Mouse (Mus musculus) olfactory bulb, adult 2 months (tissue): ENCODE results near the gene Osmr. TPM values are rescaled to one million over a fixed set of nuclear protein-coding genes. Genes with fewer than 3 reads are reported as not detected.

Experiments
- H3K27ac ChIP-seq: fragments of 200-500 bp; 2 replicates; pipeline ENCODE4 v1.5.1; 2012; ENCODE audit warnings: low read depth, low read length; ENCODE audit not compliant: insufficient read depth
- H3K4me1 ChIP-seq: fragments of 200-500 bp; 2 replicates; pipeline ENCODE4 v1.6.1; 2012; ENCODE audit warnings: low read length; ENCODE audit not compliant: control insufficient read depth, insufficient read depth
- H3K4me3 ChIP-seq: fragments of 200-500 bp; 2 replicates; pipeline ENCODE4 v1.5.1; 2012; ENCODE audit warnings: mild to moderate bottlenecking, low read depth, low read length, moderate library complexity; ENCODE audit not compliant: insufficient read depth
- CTCF ChIP-seq: fragments of 200-500 bp; IDR thresholded peaks from 2 replicates; pipeline ENCODE4 v1.5.1; 2012; ENCODE audit warnings: low read depth, mild to moderate bottlenecking, low read length, moderate library complexity; ENCODE audit not compliant: insufficient read depth
- POLR2A ChIP-seq: fragments of 200-500 bp; IDR thresholded peaks from 2 replicates; pipeline ENCODE4 v1.6.1; 2012; ENCODE audit warnings: mild to moderate bottlenecking, low read depth, low read length, moderate library complexity; ENCODE audit not compliant: insufficient read depth
- WGBS: fragments of 180-500 bp; shearing (Covaris S2); methylation state at CpG from one replicate; pipeline ENCODE4 v1.1.7; 2018; 5-methylcytosine and 5-hydroxymethylcytosine counted together
- polyA plus RNA-seq: library from polyadenylated mRNA; stranded (reverse); fragments of >200 nt; gene quantifications from 2 replicates; pipeline ENCODE4 v1.2.4, GENCODE M21; 2012; ENCODE audit warnings: low replicate concordance; ENCODE audit not compliant: missing spikeins, insufficient read depth, insufficient read length

Gene Osmr
- polyA plus RNA-seq, 1 experiment = not detected

GRCm38 (mm10) chr15:6871621-6872359 lies 3.0 kb downstream of the Osmr start:
- no peak overlapping the region for H3K27ac ChIP-seq
- peaks cover 12% of the 10 kb centered on the region for H3K4me1 ChIP-seq
- H3K4me3 ChIP-seq = no peak overlapping the region
- WGBS = 42% methylated on average over 11 of the region's 11 CpGs
- TF ChIP-seq POLR2A (no peak), CTCF (no peak)

- Histone ChIP-seq H3K4me1 (no peaks in the 10 kb centered on the region), H3K4me3 (no peak overlapping the region), H3K27ac (no peak overlapping the region)
- TF ChIP-seq CTCF = no peak
- no peak for TF ChIP-seq POLR2A
- WGBS = 50% methylated on average over 6 of the region's 6 CpGs
Observed at GRCm38 (mm10) chr15:6866888-6867287, 7.9 kb downstream of the Osmr start.

GRCm38 (mm10) chr15:6862125-6862524 lies 12.6 kb downstream of the Osmr start:
- no peak overlapping the region for H3K27ac ChIP-seq
- no peaks in the 10 kb centered on the region for H3K4me1 ChIP-seq
- 87% methylated on average over 4 of the region's 4 CpGs for WGBS
- TF ChIP-seq POLR2A (no peak), CTCF (no peak)
- H3K4me3 ChIP-seq = no peak overlapping the region

- H3K4me1 ChIP-seq = no peaks in the 10 kb centered on the region
- 86% methylated on average over 7 of the region's 7 CpGs for WGBS
- TF ChIP-seq POLR2A (no peak), CTCF (no peak)
- H3K4me3 ChIP-seq = no peak overlapping the region
- no peak overlapping the region for H3K27ac ChIP-seq
Observed at GRCm38 (mm10) chr15:6861617-6862016, 13.2 kb downstream of the Osmr start.

DNA sequence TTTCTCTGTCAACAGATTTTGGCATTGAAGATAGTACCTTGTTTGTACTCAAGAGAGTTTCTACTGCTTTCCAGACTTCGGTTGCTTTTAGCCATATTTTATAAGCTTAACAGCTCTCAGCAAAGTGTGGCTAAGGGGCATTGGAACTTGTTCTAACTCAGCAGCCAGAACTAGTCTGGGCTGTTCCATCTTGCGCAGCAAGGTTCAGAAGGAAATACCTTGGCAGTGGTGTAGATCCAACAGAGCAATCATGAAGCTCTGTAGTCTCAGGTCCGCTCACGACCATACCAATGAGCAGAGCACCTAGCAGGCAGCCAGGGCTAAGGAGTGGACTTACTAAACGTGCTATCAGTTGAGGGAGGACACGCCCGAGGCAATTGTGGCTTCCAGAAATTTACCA lies 15.0 kb downstream of the Osmr start:
- H3K4me3 ChIP-seq = no peak overlapping the region
- WGBS = 82% methylated on average over 7 of the region's 7 CpGs
- H3K4me1 ChIP-seq = no peaks in the 10 kb centered on the region
- TF ChIP-seq POLR2A (no peak), CTCF (no peak)
- no peak overlapping the region for H3K27ac ChIP-seq

GRCm38 (mm10) chr15:6858871-6859270 lies 15.9 kb downstream of the Osmr start:
- 84% methylated on average over 4 of the region's 4 CpGs for WGBS
- H3K4me1 ChIP-seq = no peaks in the 10 kb centered on the region
- no peak for TF ChIP-seq CTCF
- TF ChIP-seq POLR2A = no peak
- no peak overlapping the region for H3K4me3 ChIP-seq
- H3K27ac ChIP-seq = no peak overlapping the region

- no peak overlapping the region for H3K27ac ChIP-seq
- 86% methylated on average over 9 of the region's 9 CpGs for WGBS
Observed at GRCm38 (mm10) chr15:6857270-6857905, 17.4 kb downstream of the Osmr start.

DNA sequence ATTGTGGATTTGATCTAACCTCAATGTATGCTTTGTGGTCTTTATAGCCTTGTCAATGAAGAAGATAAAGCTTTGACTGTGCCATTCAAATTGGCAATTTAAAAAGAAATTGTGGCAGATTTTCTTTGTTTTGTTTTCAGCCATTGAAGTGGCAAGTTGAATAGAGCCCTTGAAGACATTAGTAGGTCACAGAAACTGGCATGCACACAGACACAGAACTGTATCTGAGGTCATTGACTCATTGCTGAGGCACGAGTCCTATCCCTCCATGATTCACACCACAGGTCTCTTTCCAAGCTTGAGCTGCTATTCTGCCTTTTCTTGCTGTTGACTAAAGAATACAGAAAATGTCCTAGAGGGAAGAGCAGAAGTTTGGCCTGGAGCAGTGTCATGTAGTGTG lies 24.9 kb downstream of the Osmr start:
- Histone ChIP-seq H3K27ac (no peak overlapping the region), H3K4me3 (no peak overlapping the region), H3K4me1 (no peaks in the 10 kb centered on the region)
- TF ChIP-seq CTCF (no peak), POLR2A (no peak)
- 42% methylated on average over 1 of the region's 1 CpGs for WGBS

More at GRCm38 (mm10) chr15:6857270-6857905, 17.4 kb downstream of the Osmr start:
- H3K4me1 ChIP-seq = no peaks in the 10 kb centered on the region
- TF ChIP-seq CTCF = no peak
- no peak overlapping the region for H3K4me3 ChIP-seq

- no peaks in the 10 kb centered on the region for H3K4me1 ChIP-seq
- no peak for TF ChIP-seq POLR2A
- TF ChIP-seq CTCF = no peak
- 41% methylated on average over 4 of the region's 4 CpGs for WGBS
Observed at GRCm38 (mm10) chr15:6840199-6840598, 34.6 kb downstream of the Osmr start.

More at GRCm38 (mm10) chr15:6840199-6840598, 34.6 kb downstream of the Osmr start:
- Histone ChIP-seq H3K4me3 (no peak overlapping the region), H3K27ac (no peak overlapping the region)
